Mouse (Mus musculus): ENCODE results near the gene Rfc2.

Gene Rfc2

DNA sequence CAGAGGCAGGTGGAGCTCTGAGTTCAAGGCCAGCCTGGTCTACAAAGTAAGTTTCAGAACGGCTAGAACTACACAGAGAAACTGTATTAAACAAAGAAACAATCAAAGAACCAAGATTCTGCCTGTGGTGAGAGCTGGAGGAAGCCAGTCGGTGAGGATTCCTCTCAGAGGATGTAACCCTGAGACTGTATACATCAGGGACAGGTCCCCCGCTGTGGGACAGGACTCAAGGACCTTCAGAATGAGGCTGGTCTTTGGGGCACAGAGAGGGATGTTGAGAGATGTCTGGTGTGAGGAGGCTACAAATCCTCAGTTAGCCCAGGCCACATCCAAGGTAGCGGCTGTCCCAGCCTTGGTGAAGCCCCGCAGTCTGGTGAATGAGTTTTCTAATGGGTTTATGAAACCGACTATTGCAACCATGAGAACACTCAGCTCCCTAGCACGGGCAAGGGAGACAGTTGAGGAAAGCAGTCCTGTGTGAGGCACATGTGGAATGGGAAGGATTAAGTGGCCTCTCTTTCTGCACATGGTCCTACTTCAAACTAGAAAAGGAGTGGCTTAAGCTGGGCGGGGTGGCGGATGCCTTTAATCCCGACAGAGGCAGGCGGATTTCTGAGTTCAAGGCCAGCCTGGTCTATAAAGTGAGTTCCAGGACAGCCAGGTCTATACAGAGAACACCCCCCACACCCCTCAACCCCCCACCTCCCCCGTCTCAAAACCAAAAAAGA lies 28.9 kb downstream of the Rfc2 start:
- DNase-seq (ENCODE audit: low spot score): no peak

DNA sequence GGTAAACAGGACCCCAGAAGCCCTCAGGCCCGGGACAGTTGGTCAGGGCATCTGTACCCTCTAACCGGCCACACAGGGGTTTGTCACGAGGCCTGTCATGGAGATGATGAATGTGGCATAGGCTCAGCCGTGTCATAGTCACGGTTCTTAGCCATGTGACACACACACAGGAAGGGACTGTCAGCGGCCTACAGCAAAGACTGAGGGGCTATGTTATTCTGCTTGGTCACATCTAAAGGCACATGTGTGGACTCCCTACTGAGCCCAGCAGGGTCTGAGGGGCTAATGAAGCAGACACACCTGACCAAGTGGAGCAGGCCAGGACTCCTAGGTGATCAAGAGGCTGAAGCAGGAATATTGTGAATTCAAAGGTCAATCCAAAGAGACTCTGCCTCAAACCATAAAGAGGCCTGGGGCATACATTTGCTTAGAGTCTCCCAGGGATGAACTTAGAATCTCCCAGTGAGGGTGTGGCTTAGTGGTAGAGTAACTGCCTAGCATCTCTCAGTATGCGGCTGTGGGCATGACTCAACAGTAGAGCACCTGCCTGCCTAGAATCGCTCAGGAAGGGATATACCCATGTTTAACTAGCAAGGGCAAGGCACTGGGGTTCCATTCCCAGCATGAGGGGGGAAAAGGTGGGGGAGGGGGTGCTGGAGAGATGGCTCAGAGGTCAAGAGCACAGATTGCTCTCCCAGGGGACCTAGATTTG lies 30.8 kb downstream of the Rfc2 start:
- DNase-seq (ENCODE audit: low spot score): no peak

DNA sequence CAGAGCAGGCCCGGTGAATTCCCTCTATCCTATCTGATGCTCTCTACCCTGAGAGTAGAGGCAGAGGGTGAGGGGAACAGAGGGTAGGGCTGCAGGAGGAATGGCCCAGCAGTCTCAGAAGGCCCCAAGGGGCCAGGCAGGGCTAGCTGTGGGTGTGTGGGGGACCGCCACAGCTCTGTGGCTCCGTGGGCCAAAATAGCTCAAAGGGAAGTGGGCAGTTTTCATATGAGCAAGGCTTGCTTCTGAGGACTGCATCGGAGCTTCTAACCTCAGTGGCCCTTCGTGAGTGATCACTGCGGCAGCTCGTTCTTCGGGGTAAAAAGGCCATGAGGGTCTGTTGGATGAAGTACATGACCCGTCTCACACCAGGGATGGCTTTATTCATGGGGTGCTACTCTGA lies 32.6 kb downstream of the Rfc2 start:
- DNase-seq (ENCODE audit: low spot score): no peak

DNA sequence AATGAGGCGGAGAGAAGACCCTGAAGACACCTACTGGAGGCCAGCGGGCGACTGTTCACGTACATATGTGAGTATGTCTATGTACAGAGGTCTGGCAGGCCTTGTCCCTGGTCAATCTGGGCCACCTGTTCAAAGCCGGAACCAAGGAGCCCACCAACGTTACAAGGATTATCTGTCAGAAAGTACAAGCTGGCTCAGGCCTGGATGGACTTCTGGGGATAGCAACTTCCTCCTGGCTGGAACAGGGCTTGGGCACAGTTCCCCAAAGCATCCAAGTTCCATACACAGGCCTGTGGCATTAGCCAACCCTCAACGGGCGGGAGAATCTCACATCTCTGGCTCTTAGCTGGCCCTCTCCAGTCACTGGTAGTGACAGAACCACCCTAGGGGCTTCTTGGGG lies 33.1 kb downstream of the Rfc2 start:
- DNase-seq (ENCODE audit: low spot score): no peak

DNA sequence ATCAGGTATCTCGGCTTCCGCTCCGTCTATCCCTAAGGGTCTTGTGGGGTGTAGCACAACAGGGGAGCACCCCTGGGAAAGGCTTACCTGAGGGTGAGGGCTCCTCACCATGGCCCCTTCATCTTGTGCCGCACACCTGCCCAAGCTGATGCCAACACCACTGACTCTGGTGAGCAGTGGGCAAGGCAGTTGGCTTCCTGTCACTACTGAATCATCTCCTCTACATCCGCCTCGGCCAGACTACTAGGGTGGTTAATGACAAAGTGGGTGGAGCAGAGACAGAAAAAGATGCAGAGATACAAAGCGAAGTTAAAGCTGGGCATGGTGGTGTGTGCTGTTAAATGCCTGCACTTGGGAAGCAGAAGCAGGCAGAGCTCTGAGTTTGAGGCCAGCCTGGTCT lies 33.6 kb downstream of the Rfc2 start, which contains the start of gene Lat2:
Gene Lat2 (minus strand): TSS at position 224 of the 400 bp plus-strand sequence.
- DNase-seq (ENCODE audit: low spot score): no peak

DNA sequence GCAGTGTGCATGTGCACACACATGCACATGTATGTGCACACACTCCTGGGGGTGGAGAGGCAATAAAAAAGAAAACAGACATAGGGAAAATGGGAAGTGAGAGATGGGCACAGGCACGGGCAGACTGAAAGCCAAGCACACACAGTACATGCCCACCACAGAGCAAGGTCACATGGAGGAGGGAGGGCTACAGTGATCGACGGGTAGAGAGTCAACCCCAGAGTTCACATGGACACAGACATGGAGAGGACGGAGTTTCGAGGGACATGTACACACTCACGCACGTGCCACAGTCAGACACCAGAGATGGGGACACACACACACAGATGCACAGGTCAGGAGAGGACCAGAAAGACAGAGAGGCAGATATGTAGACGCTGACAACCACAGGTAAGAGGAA lies 34.2 kb downstream of the Rfc2 start:
- no peak for DNase-seq (ENCODE audit: low spot score)

DNA sequence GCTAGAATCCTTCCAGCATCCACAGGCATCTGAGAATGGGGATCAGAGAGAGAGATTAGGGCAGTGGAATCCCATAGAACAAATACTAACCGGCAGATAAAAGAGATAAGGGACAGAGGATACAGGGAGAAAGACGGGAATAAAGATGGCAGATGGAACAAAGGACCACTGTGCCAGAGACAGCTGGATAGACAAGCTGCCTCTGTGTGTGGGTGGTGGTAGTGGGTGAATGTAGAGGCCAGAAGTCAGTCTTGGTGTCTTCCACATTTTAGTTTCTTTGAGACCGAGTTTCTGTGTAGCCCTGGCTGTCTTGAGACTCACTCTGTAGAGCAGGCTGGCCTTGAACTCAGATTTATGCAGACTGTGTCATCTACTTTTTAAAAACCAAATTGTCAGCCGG lies 34.6 kb downstream of the Rfc2 start:
- no peak for DNase-seq (ENCODE audit: low spot score)

DNA sequence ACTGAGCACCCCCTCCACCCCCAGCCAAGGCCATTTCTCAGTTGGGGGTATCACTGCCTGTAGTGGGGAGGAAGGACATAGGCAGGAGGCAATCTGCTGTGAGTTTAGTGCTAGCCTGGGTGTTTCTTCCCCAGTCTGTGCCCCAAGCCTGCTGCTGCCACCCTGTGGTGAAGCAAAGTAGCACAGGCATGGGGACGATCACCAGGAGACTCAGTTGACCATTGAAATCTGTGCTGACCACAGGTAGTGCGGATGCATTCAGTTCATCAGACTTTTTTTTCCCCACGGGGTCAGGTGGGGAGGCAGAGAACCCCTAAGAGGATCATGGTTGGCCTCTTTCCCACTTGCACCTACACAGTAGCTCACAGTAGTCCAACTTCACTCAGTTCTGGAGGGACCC lies 35.9 kb downstream of the Rfc2 start:
- DNase-seq (ENCODE audit: low spot score): no peak

DNA sequence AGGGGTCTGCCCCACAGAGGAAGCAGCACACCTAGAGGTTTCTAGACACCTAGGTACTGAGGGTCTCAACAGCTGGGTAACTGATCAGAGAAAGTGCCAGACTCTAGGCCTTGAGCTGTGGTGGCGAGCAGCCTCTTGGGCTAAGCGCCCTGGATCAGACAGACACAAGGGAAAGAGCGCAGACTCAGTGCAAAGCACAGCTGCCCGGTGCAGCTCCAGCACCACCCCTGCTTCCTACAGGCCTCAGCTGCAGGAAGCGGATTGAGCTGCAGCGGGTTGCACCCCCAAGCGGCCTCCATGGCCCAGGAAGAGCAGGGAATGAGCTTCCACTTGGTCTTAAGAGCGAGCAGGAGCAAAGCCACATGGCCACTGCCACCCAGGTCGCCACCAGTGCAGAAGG lies 39.3 kb downstream of the Rfc2 start:
- DNase-seq (ENCODE audit: low spot score): no peak

DNA sequence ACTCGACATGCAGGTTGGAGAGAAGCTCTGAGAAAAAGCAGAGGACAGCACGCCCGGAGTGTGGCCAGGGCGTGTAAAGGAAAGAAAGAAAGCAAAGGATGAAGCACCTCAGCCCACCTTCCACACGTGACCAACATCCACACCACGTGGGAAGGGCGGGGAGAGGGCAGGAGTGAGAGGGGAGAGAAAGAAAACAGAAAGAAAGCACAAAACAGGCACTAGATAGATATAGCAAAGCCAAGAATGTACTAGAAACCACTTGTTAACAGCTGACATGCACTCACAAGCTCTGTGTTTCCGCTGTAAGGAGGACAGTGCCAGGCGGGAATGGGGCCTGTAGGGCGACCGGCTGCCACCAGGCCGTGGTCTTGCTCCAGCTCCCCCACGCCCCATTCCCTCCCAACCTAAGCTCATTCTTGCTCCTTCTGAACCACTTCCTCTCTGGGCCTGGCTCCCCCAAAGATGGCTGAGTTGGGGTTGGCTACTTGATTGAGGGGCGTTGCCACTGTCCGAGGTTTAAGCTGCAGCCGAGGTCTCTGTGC lies 40.0 kb downstream of the Rfc2 start:
- no peak for DNase-seq (ENCODE audit: low spot score)

DNA sequence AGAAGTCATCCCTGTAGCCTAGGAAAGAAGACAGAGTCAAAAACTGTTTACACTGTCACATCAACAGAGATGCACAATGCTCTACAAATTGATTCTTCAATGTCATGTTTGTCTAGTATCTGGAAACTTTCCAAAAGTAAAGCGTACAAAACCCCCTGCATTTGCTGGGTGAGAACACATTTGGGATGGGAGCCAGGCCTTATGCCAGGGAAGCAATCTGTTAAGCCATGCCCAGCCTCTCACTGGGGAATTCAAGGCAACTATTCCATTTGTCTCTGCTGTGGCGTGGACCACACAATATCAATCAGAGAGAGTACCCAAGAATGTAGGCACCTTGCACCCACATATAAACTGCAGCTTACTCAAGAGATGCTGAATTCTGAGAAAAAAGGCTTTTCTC lies 40.9 kb downstream of the Rfc2 start:
- DNase-seq (ENCODE audit: low spot score): no peak

DNA sequence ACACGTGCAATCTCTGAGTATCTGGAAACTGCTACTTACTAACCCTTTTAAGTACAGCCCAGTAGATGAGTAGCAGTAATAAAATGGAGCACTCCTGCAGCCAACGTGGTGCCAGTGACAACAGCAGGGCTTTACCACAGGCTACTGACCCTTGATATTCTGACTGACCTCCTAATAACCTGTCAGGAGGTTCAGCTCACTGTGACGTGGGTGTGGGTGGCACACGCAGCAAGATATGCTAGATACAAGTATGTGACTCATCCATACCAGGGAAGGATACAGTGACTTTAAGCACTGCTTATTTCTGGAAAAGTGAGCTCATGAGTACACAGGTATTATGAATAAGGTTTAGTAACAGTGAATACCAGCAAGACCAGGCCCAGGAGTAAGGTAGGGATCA lies 48.3 kb downstream of the Rfc2 start:
- no peak for DNase-seq (ENCODE audit: low spot score)

DNA sequence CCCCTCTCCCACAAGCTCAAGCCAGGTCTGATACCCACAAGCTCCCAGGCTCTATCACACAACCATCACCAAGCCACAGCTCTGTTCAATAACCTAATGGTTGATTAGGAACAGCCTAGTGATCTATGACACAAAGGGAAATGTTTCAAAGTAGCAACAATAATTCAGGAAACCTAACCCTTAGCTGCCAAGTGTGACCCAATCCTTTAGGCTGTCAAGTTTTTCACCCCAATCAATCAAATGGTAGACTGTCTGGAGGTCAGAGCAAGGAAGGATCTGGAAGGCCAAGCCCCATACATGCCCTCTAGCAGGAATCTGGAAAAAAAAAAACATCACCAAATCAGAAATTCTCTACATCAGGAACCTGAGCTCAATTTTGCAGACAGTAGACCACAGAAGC lies 49.7 kb downstream of the Rfc2 start:
- DNase-seq (ENCODE audit: low spot score): no peak

DNA sequence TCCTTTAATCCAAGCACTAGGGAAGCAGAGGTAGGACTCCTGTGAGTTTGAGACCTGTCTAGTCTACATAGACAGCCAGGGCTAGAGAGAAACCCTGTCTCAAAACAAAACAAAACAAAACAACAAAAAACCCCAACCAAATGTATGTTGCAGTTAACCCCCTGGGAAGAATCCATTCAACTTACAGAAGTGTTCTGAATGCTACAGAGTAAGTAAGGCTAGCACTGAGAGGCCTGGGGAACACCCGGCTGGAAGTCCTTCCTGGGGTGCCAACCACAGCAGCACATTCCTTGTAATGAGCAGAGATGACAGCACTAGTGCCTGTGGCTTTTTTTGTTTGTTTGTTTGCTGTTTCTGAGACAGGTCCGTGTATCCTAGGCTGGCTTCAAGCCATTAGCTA lies 51.7 kb downstream of the Rfc2 start:
- DNase-seq (ENCODE audit: low spot score): no peak

DNA sequence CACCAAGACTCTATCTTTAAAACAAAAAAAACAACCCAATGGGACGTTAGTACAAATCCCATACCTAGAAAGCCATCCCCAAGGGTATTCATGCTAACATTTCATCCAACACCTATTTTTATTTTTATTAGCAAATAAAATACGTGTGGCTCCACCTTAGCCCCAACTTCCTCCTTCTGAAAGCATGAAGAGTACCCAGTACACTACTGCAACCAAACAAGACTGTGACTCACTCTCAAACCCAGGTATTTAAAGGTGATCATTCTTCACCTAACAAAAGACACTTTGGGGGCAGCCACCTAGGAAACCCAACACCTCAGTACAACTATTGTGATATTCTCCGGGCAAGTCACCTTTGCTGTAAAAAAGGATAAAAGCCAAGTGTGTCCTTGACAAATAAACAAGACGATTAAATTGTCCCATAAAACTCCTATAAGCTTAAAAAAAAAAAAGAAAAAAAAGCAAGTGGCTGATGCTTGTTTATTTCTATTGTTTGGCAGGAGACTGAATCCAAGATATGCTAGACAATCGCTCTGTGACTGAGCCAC lies 56.7 kb downstream of the Rfc2 start:
- no peak for DNase-seq (ENCODE audit: low spot score)

DNA sequence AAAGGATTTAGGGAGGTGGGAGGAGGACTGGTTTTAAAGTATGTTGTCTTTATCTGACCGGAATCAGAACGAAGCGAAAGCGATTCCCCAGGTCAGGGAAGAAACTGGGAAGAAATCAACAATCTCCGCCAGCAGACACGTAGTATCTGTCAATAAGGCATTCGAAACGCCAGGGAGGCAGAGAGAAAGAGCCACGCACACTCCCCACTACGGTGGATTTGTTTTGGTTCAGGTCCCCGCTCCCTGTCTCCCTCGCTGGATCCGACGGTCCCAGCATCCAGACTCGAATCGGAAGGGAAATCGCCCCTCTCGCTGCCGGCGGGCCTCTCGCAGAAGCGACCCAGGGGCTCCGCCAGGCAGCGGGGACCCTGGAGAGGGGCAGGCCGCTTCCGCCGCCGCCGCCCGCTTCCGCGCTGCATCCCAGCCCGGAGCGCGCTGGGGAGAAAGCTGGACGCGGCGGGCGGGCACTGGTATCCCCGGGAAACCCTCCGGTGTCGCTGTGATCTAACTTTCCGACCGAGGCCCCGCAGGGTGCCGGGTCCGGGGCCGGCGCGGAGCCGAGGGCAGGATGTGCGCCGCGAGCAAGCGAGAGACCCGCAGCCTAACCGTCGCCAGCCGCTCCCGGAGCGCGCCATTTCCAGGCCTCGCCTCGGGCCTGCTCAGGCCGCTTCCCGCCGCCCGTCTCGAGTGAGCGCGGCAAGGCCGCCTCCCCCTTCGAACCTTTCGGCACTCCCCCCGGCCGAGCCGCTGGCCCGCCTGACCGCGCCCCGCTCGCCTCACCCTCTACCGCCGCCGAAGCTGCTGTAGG lies 57.5 kb downstream of the Rfc2 start:
- DNase-seq (ENCODE audit: low spot score): no peak

DNA sequence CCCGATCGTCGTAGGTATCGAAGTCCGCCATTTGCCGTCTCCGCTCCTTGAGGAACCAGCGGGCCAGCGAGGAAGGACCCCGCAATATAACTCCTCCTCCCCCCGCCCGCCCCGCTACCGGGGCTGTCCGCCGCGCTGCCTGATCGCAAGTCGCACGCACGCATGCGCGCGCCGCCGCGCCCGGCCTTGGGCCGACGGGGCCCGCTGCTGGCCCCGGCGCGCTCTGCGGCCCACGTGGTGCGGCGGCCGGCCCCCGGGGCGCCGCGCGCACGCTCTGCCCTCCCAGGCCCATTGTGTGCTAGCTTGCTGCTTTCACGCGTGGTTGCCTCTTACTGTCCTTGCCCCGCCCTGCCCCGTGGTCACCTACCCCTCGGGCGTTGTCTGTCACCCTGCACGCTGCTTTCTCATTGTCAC lies 58.1 kb downstream of the Rfc2 start, which contains the start of gene Eif4h:
Gene Eif4h (minus strand): TSS at position 222 of the 414 bp plus-strand sequence.
- DNase-seq (ENCODE audit: low spot score): peak; percentile 86

DNA sequence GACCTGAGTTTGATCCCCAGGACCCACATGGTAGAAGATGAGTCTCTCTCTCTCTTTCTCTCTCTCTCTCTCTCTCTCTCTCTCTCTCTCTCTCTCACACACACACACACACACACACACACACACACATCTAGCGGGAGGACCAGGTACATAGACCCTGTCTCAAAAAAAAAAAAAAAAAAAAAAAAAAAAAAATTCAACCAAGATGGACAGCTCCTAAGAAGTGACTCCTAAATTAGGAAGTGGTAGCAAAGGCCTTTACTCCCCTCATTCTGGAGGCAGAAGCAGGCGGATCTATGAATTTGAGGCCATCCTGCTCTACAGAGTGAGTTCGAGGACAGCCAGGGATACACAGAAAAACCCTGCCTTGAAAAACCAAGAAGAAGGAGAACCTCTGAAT lies 59.2 kb downstream of the Rfc2 start:
- DNase-seq (ENCODE audit: low spot score): no peak

DNA sequence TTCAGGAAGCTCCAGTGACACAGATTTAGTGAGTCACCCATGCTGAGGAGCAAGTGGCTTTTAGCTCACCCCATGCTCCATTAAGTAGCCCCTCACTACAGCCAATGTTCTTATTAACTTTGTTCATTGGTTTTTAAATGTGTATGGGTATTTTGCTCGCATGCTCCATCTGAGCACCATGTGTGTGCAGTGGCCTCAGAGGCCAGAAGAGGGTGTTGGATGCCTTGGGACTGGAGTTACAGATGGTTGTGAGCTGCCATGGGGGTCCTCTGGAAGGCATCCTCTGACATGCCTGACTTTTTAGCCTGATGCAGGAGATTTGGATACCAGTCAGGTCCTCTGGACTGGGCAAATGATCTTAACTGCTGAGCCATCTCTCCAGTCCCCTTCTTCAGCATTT lies 63.0 kb downstream of the Rfc2 start:
- no peak for DNase-seq (ENCODE audit: low spot score)

DNA sequence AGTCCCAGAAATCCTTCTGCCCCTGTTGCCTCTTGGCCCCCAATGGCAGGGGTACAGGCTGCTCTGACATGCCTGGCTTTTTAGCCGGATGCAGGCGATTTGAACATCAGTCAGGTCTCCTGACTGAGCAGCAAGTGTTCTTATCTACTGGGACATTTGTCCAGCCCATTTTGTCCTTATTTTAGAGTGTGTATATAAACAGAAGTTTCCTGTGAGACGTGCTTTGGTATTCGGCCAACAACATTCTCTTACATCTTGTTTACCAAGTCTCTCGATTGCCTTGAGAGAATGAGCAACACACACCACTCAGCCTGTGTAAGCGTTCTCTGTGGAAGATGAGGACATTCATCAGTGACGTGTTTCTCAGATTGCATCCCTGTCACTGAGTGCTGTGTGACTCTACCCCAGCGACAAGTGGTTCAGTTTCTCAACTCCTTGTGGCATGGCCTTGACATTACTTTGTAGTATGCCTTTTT lies 63.5 kb downstream of the Rfc2 start:
- no peak for DNase-seq (ENCODE audit: low spot score)

DNA sequence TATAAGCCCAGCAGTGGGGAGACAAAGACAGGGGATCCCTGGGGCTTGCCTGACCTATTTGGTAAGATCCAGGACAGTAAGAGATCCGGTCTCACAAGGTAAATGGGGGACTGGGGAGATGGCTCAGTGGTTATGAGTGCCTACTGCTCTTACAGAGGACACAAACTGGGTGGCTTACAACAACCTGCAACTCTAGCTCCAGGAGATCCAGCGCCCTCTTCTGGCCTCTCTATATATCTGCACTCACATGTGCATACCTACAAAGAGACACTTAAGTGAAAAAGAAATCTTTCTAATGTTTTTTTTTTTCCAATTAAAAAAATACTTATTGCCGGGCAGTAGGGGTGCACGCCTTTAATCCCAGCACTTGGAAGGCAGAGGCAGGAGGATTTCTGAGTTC lies 65.3 kb downstream of the Rfc2 start:
- no peak for DNase-seq (ENCODE audit: low spot score)

DNA sequence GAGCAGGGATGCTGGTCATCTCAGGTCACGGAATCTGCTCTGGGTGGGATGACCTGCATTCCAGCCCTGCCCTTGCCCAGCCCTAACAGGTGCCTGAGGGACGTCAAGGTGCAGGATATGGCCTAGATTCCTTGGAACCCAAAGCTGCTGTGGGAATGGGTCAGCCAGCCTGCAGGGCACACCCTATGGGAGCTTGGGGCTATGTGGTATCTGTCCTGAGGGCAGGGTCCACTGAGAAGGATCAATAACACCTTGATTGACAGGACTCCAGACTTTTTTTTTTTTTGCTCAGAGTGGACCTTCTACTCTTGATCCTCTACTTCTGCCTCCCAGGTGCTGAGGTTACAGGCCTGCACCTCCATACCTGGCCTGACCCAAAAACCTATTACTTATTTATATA lies 66.2 kb downstream of the Rfc2 start:
- DNase-seq (ENCODE audit: low spot score): no peak
